Mouse (Mus musculus) heart, postnatal 0 days (tissue): Measurements from ENCODE around the gene 4933428G20Rik. TPM values are rescaled to one million over a fixed set of nuclear protein-coding genes. Genes with fewer than 3 reads are reported as not detected.

Experiments
- ATAC-seq: fragments of 200-750 bp; cut with Nextera tagmentation; 2 replicates; pipeline ENCODE4 v1.8.0; 2017; ENCODE audit warnings: low read depth, moderate number of reproducible peaks, moderate library complexity; ENCODE audit not compliant: insufficient read depth
- DNase-seq: peaks from one replicate; pipeline ENCODE4 v3.0.0-alpha.2; 2016; ENCODE audit warnings: low spot score
- H3K27ac ChIP-seq: fragments of 300-500 bp; sonication (generic); 2 replicates; pipeline ENCODE4 v1.5.1; 2014; ENCODE audit warnings: low read depth, mild to moderate bottlenecking
- H3K27me3 ChIP-seq: fragments of 300-500 bp; sonication (generic); 2 replicates; pipeline ENCODE4 v1.6.1; 2014; ENCODE audit warnings: low read length, mixed read lengths; ENCODE audit not compliant: control insufficient read depth, insufficient read depth
- H3K36me3 ChIP-seq: fragments of 300-500 bp; sonication (generic); replicated peaks from 2 replicates; pipeline ENCODE4 v1.6.1; 2014; ENCODE audit warnings: low read length, mixed read lengths; ENCODE audit not compliant: control insufficient read depth, insufficient read depth
- H3K4me1 ChIP-seq: fragments of 300-500 bp; sonication (generic); 2 replicates; pipeline ENCODE4 v1.6.1; 2014; ENCODE audit warnings: antibody characterized with exemption; ENCODE audit not compliant: control insufficient read depth, insufficient read depth
- H3K4me2 ChIP-seq: fragments of 300-500 bp; sonication (generic); 2 replicates; pipeline ENCODE4 v1.6.1; 2014; ENCODE audit warnings: low read depth, mild to moderate bottlenecking, low read length, moderate library complexity
- H3K4me3 ChIP-seq: fragments of 300-500 bp; sonication (generic); 2 replicates; pipeline ENCODE4 v1.5.1; 2014; ENCODE audit warnings: low read depth, low read length
- H3K9ac ChIP-seq: fragments of 300-500 bp; sonication (generic); replicated peaks from 2 replicates; pipeline ENCODE4 v1.6.1; 2014; ENCODE audit warnings: low read depth, low read length, mixed read lengths
- H3K9me3 ChIP-seq: fragments of 300-500 bp; sonication (generic); replicated peaks from 2 replicates; pipeline ENCODE4 v1.6.1; 2016; ENCODE audit warnings: low read length; ENCODE audit not compliant: control insufficient read depth
- CTCF ChIP-seq: IDR thresholded peaks from 2 replicates; pipeline ENCODE4 v1.5.1; 2016; ENCODE audit warnings: antibody characterized with exemption, control low read depth, low read depth
- EP300 ChIP-seq: IDR thresholded peaks from 2 replicates; pipeline ENCODE4 v1.6.1; 2016; ENCODE audit warnings: antibody characterized with exemption, low read depth
- WGBS: fragments of 180-500 bp; shearing (Covaris S2); extraction: QIAGEN DNeasy Blood & Tissue Kit; methylation state at CpG from one replicate; pipeline ENCODE4 v1.1.7; 2014; 5-methylcytosine and 5-hydroxymethylcytosine counted together
- polyA plus RNA-seq: library from polyadenylated mRNA; unstranded; fragments of >200 nt; fragmentation: Nextera tagmentation; extraction: Ambion mirVana; gene quantifications from 2 replicates; pipeline ENCODE4 v1.2.1, GENCODE M21; 2015
- total RNA-seq: library from RNA; depleted of rRNA; stranded (reverse); fragments of >200 nt; gene quantifications from 2 replicates; pipeline ENCODE4 v1.2.3, GENCODE M21; 2014; ENCODE audit warnings: low replicate concordance

Gene 4933428G20Rik
- total and polyA plus RNA-seq, 2 experiments from 2014 or later: 0.45 TPM; not detected in 1

DNA sequence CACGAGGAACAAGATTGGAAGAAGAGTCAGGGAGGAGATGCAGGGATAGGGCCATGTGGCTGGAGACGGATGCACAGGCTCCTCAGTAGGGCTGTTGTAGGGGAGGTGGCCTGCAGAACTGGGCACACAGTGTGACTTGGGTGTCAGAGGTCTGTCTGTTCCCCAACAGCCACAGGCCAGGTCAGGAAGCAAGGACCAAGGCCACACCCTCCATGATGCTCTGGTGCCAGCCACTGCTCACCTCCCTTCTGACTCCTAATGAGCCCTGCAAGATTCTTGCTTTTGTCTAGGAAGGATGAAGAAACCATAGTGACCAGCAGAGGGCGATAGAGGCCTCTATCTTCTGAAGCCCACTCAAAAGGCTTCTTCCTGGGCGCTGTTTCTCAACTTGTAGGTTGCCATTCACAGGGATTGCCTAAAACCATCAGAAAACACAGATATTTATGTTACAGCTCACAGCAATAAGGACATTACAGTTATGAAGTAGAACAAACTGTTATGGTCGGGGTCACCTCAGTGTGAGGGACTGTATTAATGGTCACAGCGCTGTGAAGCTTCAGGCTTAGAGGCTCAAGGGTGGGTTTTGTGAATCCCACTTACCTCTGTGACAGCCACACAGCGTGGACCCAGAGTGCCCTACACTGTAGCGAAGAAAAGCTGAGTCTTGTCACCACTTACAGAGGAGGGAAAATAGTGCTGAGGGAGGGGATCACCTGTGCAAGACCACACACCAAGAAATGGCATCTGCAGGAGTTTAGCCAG is 23.6 kb downstream of the 4933428G20Rik start:
- peak; percentile 50 for DNase-seq
- no peak overlapping the region for H3K4me3 ChIP-seq
- 60% methylated on average over 8 of the region's 8 CpGs for WGBS
- no peaks in the 10 kb centered on the region for H3K9me3 ChIP-seq
- H3K27me3 ChIP-seq: no peaks in the 10 kb centered on the region
- no peak overlapping the region for H3K27ac ChIP-seq
- ATAC-seq: peak; percentile 42; the same call in 1 of the 2 replicates
- no peak overlapping the region for H3K4me2 ChIP-seq
- no peak overlapping the region for H3K9ac ChIP-seq
- H3K4me1 ChIP-seq: 0 out of 2 replicates have a peak, but pooled peaks cover 3% of the 10 kb centered on the region
- peak; percentile 75 for TF ChIP-seq CTCF
- TF ChIP-seq EP300: no peak
- H3K36me3 ChIP-seq: peaks cover 91% of the 10 kb centered on the region

DNA sequence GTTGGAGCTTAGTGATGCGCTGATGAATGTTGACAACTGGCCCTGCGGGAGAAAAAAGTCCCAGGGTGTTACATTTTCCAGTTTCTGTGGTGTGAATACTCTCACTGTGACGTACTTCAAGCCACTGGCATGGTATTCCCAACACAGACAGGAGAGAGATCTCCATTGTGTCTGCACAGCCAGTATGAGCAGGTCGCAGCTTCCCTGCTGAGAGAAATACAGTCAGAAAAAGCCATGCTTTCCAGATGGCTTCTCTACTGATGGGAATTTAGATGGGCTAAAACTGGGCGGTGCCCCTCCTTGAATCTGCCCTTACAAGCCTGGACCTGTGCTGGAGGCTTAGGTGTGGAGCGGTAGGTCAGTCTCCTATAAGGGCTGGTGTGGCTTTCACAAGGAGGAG is 28.9 kb downstream of the 4933428G20Rik start:
- Histone ChIP-seq H3K4me1 (no peaks in the 10 kb centered on the region), H3K27ac (no peak overlapping the region), H3K9ac (no peak overlapping the region), H3K27me3 (no peaks in the 10 kb centered on the region), H3K36me3 (peaks cover 89% of the 10 kb centered on the region), H3K9me3 (no peaks in the 10 kb centered on the region), H3K4me3 (no peak overlapping the region), H3K4me2 (no peak overlapping the region)
- no peak for TF ChIP-seq EP300
- 86% methylated on average over 6 of the region's 6 CpGs for WGBS
- DNase-seq: no peak
- no peak for ATAC-seq

DNA sequence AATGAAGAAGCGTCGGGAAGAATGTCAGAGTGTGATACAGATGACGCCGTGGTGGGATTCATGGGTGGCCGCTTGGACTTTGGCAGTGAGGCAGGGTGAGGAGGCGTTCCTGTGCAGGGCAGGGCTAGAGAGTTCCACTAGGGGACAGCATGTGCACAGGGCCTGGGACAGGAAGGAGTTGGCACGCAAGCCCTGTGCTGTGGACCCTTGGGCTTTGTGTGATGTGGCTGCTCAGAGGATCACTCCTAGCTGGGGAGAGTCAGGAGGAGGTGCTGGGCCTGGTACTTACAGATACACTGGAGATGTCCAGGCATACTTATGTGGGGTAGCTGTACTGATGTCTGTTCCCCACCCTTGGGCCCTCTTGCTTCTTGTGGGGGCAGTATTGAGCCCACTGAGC is 30.3 kb downstream of the 4933428G20Rik start:
- H3K9ac ChIP-seq: no peak overlapping the region
- TF ChIP-seq EP300: no peak
- no peak for TF ChIP-seq CTCF
- no peak overlapping the region for H3K4me2 ChIP-seq
- H3K36me3 ChIP-seq: peaks cover 89% of the 10 kb centered on the region
- ATAC-seq: no peak
- no peaks in the 10 kb centered on the region for H3K9me3 ChIP-seq
- 89% methylated on average over 7 of the region's 7 CpGs for WGBS
- DNase-seq: no peak
- no peak overlapping the region for H3K4me3 ChIP-seq
- no peaks in the 10 kb centered on the region for H3K27me3 ChIP-seq
- no peaks in the 10 kb centered on the region for H3K4me1 ChIP-seq
- no peak overlapping the region for H3K27ac ChIP-seq

DNA sequence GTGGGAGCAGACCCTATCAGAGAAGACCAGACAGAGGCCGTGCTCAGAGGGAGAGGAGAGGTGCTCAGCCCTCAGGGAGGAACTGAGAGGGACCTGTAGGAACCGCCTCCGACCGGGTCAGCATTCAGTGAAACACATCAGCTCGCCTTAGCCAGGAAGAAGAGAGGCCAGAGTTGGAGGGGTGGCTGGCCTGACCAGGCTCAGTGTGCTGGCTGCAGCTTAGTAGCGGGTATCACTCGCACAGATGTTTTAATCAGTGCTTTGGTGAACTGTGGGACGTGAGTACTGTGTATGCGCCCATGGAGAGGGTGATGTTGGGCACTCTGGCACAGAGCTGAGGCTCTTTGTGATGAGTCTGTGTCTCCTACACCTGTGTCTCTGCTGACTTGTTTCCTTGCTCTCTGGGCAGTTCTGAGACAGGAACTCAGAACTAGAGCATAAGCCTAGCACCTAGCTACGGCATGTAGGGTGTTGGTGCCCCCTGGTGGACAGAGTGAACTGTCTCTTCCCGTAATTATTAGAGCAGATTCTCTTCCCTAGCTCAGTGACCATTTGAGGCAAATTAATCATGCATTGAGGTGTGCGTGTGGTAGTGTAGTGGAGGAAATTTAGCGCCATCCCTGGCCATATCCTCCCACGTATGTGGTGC is 31.4 kb downstream of the 4933428G20Rik start:
- Histone ChIP-seq H3K9me3 (no peaks in the 10 kb centered on the region), H3K4me1 (no peaks in the 10 kb centered on the region), H3K4me3 (no peak overlapping the region), H3K4me2 (no peak overlapping the region), H3K27ac (no peak overlapping the region), H3K27me3 (no peaks in the 10 kb centered on the region), H3K9ac (no peak overlapping the region), H3K36me3 (peaks cover 89% of the 10 kb centered on the region)
- 50% methylated on average over 14 of the region's 14 CpGs for WGBS
- DNase-seq (peak; percentile 90), ATAC-seq (peak; percentile 65; the same call in 1 of the 2 replicates)
- TF ChIP-seq CTCF (peak; percentile 99), EP300 (no peak)

DNA sequence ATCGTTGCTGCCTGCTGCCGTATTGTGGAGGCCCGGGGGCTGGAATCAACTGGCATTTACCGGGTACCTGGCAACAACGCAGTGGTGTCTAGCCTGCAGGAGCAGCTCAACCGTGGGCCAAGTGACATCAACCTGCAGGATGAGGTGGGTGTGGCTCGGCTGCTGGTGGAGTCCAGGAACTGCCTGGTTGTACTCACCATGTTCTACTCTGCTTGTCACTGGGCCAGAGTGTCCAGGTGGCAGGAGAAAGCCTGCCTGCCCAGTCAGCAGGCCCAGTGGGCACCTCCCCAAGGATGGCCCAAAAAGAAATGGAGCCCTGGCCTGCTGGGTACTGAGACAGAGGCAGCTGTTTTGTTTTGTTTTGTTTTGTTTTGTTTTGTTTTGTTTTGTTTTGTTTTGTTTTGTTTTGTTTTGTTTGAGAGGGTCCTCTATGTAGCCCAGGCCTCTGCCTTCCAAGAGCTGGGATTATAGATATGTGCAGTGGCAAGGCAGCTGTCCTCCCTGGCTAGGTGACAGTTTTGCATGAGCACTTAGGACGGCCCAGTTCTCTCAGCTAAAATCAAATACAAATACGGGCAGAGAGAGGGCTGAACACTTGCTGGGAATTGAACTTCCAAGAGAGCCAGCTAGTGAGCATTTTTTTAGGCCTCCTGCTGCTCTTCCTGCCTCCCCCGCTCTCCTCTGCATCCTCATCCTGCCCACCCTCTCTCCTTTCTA is 33.5 kb downstream of the 4933428G20Rik start:
- H3K9ac ChIP-seq: no peak overlapping the region
- H3K36me3 ChIP-seq: peaks cover 89% of the 10 kb centered on the region
- H3K4me2 ChIP-seq: no peak overlapping the region
- H3K4me3 ChIP-seq: no peak overlapping the region
- H3K27ac ChIP-seq: no peak overlapping the region
- TF ChIP-seq CTCF: no peak
- no peak for TF ChIP-seq EP300
- no peaks in the 10 kb centered on the region for H3K4me1 ChIP-seq
- H3K9me3 ChIP-seq: no peaks in the 10 kb centered on the region
- DNase-seq (no peak), ATAC-seq (no peak; the same call in 1 of the 2 replicates)
- 67% methylated on average over 10 of the region's 10 CpGs for WGBS
- no peaks in the 10 kb centered on the region for H3K27me3 ChIP-seq
